Mouse (Mus musculus) adrenal gland, adult 8-10 months (tissue): ENCODE results near the gene Hmg20a. TPM values are rescaled to one million over a fixed set of nuclear protein-coding genes. Genes with fewer than 3 reads are reported as not detected.
"Not testable (repeated sequence)": the region's sequence is repeated elsewhere in the genome, so short reads cannot be mapped to it uniquely, and the experiment has no call there.

Experiments
- DNase-seq: peaks from one replicate; pipeline ENCODE4 v3.0.0; 2022
- total RNA-seq, 4 experiments: library from RNA; stranded (reverse); gene quantifications; 2 replicates each; pipeline ENCODE4 v1.2.4; 2022

Gene Hmg20a
- 10 to 100 TPM; 48.6 to 62.3 (median 54.7) TPM for total RNA-seq

- DNase-seq: peak; percentile 100
Observed at GRCm38 (mm10) chr9:56417948-56418737, at the start of gene Hmg20a, which contains the start of gene Peak1. Gene Hmg20a (plus strand): TSS chr9:56418609. Gene Peak1 (minus strand): TSS chr9:56418067.

- DNase-seq: no peak
Observed at GRCm38 (mm10) chr9:56368814-56369213, 49.6 kb upstream of the Hmg20a start.

GRCm38 (mm10) chr9:56370710-56371109, 47.7 kb upstream of the Hmg20a start:
- DNase-seq: peak; percentile 52

- DNase-seq: peak; percentile 29
Observed at GRCm38 (mm10) chr9:56374401-56374800, 44.0 kb upstream of the Hmg20a start.

- no peak for DNase-seq
Observed at GRCm38 (mm10) chr9:56382786-56383185, 35.6 kb upstream of the Hmg20a start.

- DNase-seq: no peak
Observed at GRCm38 (mm10) chr9:56392857-56393256, 25.6 kb upstream of the Hmg20a start.

GRCm38 (mm10) chr9:56396306-56396705, 22.1 kb upstream of the Hmg20a start:
- no peak for DNase-seq

- no peak for DNase-seq
Observed at GRCm38 (mm10) chr9:56404619-56405018, 13.8 kb upstream of the Hmg20a start.

GRCm38 (mm10) chr9:56409928-56410327, 8.5 kb upstream of the Hmg20a start:
- DNase-seq: no peak

GRCm38 (mm10) chr9:56412716-56413115, 5.7 kb upstream of the Hmg20a start:
- no peak for DNase-seq

- DNase-seq: no peak
Observed at GRCm38 (mm10) chr9:56414322-56414721, 4.1 kb upstream of the Hmg20a start.

- DNase-seq: no peak
Observed at GRCm38 (mm10) chr9:56415393-56415792, 3.0 kb upstream of the Hmg20a start.

- DNase-seq: no peak
Observed at GRCm38 (mm10) chr9:56415935-56416607, 2.3 kb upstream of the Hmg20a start.

GRCm38 (mm10) chr9:56417415-56417947, 928 bp upstream of the Hmg20a start:
- peak; percentile 80 for DNase-seq

- peak; percentile 78 for DNase-seq
Observed at GRCm38 (mm10) chr9:56418738-56419239, 380 bp downstream of the Hmg20a start.

- no peak for DNase-seq
Observed at GRCm38 (mm10) chr9:56420236-56420635, 1.8 kb downstream of the Hmg20a start.

GRCm38 (mm10) chr9:56420892-56421601, 2.6 kb downstream of the Hmg20a start:
- DNase-seq: no peak

GRCm38 (mm10) chr9:56421991-56422390, 3.6 kb downstream of the Hmg20a start:
- DNase-seq: no peak

- no peak for DNase-seq
Observed at GRCm38 (mm10) chr9:56424861-56425260, 6.5 kb downstream of the Hmg20a start.

- no peak for DNase-seq
Observed at GRCm38 (mm10) chr9:56435821-56436526, 17.6 kb downstream of the Hmg20a start.

GRCm38 (mm10) chr9:56437300-56437892, 19.0 kb downstream of the Hmg20a start:
- not testable (repeated sequence) for DNase-seq

GRCm38 (mm10) chr9:56439699-56440098, 21.3 kb downstream of the Hmg20a start:
- no peak for DNase-seq
